Mouse (Mus musculus) lung, postnatal 0 days (tissue): Measurements from ENCODE around the gene Psmd2. TPM values are rescaled to one million over a fixed set of nuclear protein-coding genes. Genes with fewer than 3 reads are reported as not detected.
A peak's percentile ranks its signal among the peaks of the same experiment; 100 is the strongest.

ENCODE experiments used
- ATAC-seq: fragments of 200-750 bp; cut with Nextera tagmentation; 2 replicates; pipeline ENCODE4 v1.8.0; 2017; ENCODE audit warnings: moderate library complexity
- DNase-seq: peaks from one replicate; pipeline ENCODE4 v3.0.0-alpha.2; 2016; ENCODE audit warnings: low spot score
- H3K27ac ChIP-seq: fragments of 300-500 bp; sonication (generic); 2 replicates; pipeline ENCODE4 v1.5.1; 2014; ENCODE audit warnings: antibody characterized with exemption, mild to moderate bottlenecking, low read length, mixed read lengths
- H3K27me3 ChIP-seq: fragments of 300-500 bp; sonication (generic); replicated peaks from 2 replicates; pipeline ENCODE4 v1.6.1; 2014; ENCODE audit warnings: low read length, mixed read lengths; ENCODE audit not compliant: insufficient read depth
- H3K36me3 ChIP-seq: fragments of 300-500 bp; sonication (generic); 2 replicates; pipeline ENCODE4 v1.6.1; 2014; ENCODE audit warnings: low read length, mixed read lengths; ENCODE audit not compliant: insufficient read depth
- H3K4me1 ChIP-seq: fragments of 300-500 bp; sonication (generic); 2 replicates; pipeline ENCODE4 v1.6.1; 2014; ENCODE audit warnings: antibody characterized with exemption, low read depth, low read length, mixed read lengths; ENCODE audit not compliant: insufficient read depth
- H3K4me2 ChIP-seq: fragments of 300-500 bp; sonication (generic); replicated peaks from 2 replicates; pipeline ENCODE4 v1.6.1; 2014; ENCODE audit warnings: low read depth, mild to moderate bottlenecking, low read length, moderate library complexity, mixed read lengths
- H3K4me3 ChIP-seq: fragments of 300-500 bp; sonication (generic); 2 replicates; pipeline ENCODE4 v1.5.1; 2014; ENCODE audit warnings: low read depth, low read length
- H3K9ac ChIP-seq: fragments of 300-500 bp; sonication (generic); replicated peaks from 2 replicates; pipeline ENCODE4 v1.6.1; 2014; ENCODE audit warnings: low read depth, mild to moderate bottlenecking
- H3K9me3 ChIP-seq: fragments of 300-500 bp; sonication (generic); 2 replicates; pipeline ENCODE4 v1.6.1; 2016; ENCODE audit warnings: low read length, mixed read lengths
- CTCF ChIP-seq: IDR thresholded peaks from 2 replicates; pipeline ENCODE4 v1.5.1; 2016; ENCODE audit warnings: antibody characterized with exemption, mild to moderate bottlenecking
- EP300 ChIP-seq: IDR thresholded peaks from 2 replicates; pipeline ENCODE4 v1.6.1; 2016; ENCODE audit warnings: antibody characterized with exemption, mild to moderate bottlenecking, control low read depth
- WGBS: fragments of 180-500 bp; shearing (Covaris S2); extraction: QIAGEN DNeasy Blood & Tissue Kit; methylation state at CpG from one replicate; pipeline ENCODE4 v1.1.7; 2014; 5-methylcytosine and 5-hydroxymethylcytosine counted together
- polyA plus RNA-seq: library from polyadenylated mRNA; unstranded; fragments of >200 nt; fragmentation: Nextera tagmentation; extraction: Ambion mirVana; gene quantifications from 2 replicates; pipeline ENCODE4 v1.2.1, GENCODE M21; 2015

Gene Psmd2
- polyA plus RNA-seq, 1 experiment from 2014 or later: 146 TPM

DNA sequence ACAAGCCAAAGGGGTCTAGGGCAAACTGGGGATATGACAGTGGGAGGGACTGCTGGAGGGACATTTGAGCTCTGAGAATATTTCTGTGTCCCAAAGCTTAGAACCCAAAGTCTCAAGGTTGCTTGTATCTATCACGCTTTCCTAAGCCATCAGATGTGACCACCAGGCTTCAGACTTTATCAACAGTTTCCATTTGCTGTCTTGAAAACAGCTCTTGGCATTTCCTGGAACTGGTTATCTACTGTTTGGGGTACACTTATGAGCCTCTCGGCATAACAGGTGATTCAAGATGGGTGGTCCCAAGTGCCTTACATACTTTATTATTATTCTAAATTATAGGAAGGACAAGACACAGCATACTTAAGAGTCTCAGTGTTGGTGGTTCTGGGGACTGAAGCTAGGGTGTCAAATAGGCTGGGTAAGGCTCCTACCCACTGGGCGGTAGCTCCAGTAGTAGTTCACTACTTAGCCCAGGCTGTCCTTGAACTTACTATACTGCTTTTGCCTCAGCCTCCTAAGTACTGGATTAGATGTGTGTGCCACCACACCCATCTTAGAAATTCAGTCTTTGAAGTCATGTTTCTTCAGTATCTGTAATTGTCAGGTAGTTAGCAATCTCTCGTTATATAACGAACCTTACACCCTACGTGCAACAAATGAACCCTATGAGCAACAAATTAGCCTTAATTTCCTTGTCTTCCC is 52.4 kb downstream of the Psmd2 start:
- no peaks in the 10 kb centered on the region for H3K4me1 ChIP-seq

DNA sequence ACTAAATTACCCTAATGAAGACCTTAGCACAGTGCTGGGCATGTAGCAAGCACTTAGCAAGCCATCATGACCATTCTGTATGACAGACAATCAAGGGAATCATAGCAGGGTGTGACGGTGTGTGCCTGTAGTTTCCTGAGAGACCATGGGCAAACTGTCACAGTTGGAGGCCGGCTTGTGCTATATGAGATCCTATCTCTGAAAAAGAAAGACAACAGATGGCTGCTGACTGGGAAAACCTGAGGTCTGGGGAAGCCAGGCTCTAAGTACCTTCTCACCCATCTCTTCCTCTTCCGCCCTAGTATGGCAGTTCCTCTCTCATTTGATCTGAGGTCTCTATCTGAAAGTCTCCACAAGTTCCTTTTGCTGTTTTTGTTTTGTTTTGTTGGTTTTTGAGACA is 54.3 kb downstream of the Psmd2 start:
- H3K36me3 ChIP-seq: no peaks in the 10 kb centered on the region
- H3K4me2 ChIP-seq: no peak overlapping the region
- TF ChIP-seq EP300: no peak
- no peak for TF ChIP-seq CTCF
- H3K27ac ChIP-seq: no peak overlapping the region
- no peaks in the 10 kb centered on the region for H3K27me3 ChIP-seq
- H3K4me1 ChIP-seq: no peaks in the 10 kb centered on the region
- 83% methylated on average over 3 of the region's 3 CpGs for WGBS
- ATAC-seq (no peak), DNase-seq (no peak)
- no peak overlapping the region for H3K4me3 ChIP-seq
- no peak overlapping the region for H3K9ac ChIP-seq
- H3K9me3 ChIP-seq: no peaks in the 10 kb centered on the region

More for the DNA sequence above, 52.4 kb downstream of the Psmd2 start:
- DNase-seq: no peak
- Histone ChIP-seq H3K4me3 (no peak overlapping the region), H3K4me2 (no peak overlapping the region), H3K9me3 (no peaks in the 10 kb centered on the region), H3K9ac (no peak overlapping the region), H3K27me3 (no peaks in the 10 kb centered on the region), H3K27ac (no peak overlapping the region), H3K36me3 (0 out of 2 replicates have a peak, but pooled peaks cover 5% of the 10 kb centered on the region)
- ATAC-seq: no peak
- no peak for TF ChIP-seq EP300
- TF ChIP-seq CTCF: no peak
- WGBS: 87% methylated on average over 6 of the region's 6 CpGs

GRCm38 (mm10) chr16:20706407-20707055 is 55.1 kb downstream of the Psmd2 start:
- Histone ChIP-seq H3K36me3 (no peaks in the 10 kb centered on the region), H3K27me3 (no peaks in the 10 kb centered on the region)

DNA sequence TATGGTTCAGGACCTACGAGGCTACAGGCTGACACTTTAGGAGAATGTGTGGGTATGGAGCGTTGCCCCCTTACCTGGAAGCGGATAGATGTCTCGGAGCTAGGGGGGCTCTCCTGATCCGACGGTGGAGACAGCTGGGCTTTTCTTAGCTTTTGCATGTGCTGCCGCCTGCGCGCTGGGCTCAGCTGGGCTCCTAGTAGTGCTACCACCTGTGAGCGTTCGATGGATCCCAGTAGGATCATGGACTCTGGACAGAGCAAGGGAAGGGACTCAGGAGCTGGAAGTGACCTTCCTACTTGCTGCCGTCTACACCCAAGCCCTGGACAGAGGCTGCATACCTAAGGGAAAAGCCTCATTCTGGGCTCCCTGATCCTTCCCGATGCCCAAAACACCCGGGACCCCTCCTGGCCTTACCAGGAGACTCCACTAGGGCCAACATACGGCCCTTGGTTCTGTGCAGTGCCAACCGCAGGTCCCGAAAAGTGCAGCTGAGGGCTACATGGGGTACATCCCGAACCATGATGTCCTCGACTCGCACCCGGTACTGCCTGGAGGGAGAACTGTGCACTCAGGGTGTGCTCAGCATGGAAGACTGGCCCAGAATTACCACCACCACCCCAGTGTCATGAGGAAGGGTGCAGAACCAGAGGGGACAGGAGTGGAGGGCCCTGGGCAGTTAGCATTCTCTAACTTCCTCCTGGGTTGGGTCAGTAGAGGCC is 56.9 kb downstream of the Psmd2 start:
- TF ChIP-seq EP300: no peak
- TF ChIP-seq CTCF: no peak
- Histone ChIP-seq H3K4me2 (no peak overlapping the region), H3K36me3 (no peaks in the 10 kb centered on the region), H3K27ac (no peak overlapping the region), H3K27me3 (no peaks in the 10 kb centered on the region), H3K9ac (no peak overlapping the region), H3K4me3 (no peak overlapping the region), H3K9me3 (no peaks in the 10 kb centered on the region), H3K4me1 (no peaks in the 10 kb centered on the region)
- DNase-seq (no peak), ATAC-seq (no peak)
- 91% methylated on average over 21 of the region's 21 CpGs for WGBS

More at GRCm38 (mm10) chr16:20706407-20707055, 55.1 kb downstream of the Psmd2 start:
- WGBS: 87% methylated on average over 2 of the region's 2 CpGs
- no peak for DNase-seq
- no peaks in the 10 kb centered on the region for H3K4me1 ChIP-seq
- no peak overlapping the region for H3K4me3 ChIP-seq
- no peaks in the 10 kb centered on the region for H3K9me3 ChIP-seq
- TF ChIP-seq EP300: no peak
- TF ChIP-seq CTCF: no peak
- H3K27ac ChIP-seq: no peak overlapping the region
- no peak overlapping the region for H3K4me2 ChIP-seq
- H3K9ac ChIP-seq: no peak overlapping the region
- no peak for ATAC-seq

GRCm38 (mm10) chr16:20708939-20709734 is 57.7 kb downstream of the Psmd2 start:
- no peaks in the 10 kb centered on the region for H3K36me3 ChIP-seq
- ATAC-seq (peak; percentile 22; the same call in 1 of the 2 replicates), DNase-seq (no peak)
- H3K9me3 ChIP-seq: no peaks in the 10 kb centered on the region
- H3K4me3 ChIP-seq: no peak overlapping the region
- no peak overlapping the region for H3K9ac ChIP-seq
- H3K4me1 ChIP-seq: no peaks in the 10 kb centered on the region
- H3K27me3 ChIP-seq: no peaks in the 10 kb centered on the region
- peak; percentile 71 for TF ChIP-seq CTCF
- no peak for TF ChIP-seq EP300
- H3K4me2 ChIP-seq: no peak overlapping the region
- no peak overlapping the region for H3K27ac ChIP-seq
- WGBS: 76% methylated on average over 19 of the region's 19 CpGs
